Mouse (Mus musculus) heart, postnatal 0 days (tissue): Measurements from ENCODE around the gene Parp1.

Experiments
- CTCF ChIP-seq: IDR thresholded peaks from 2 replicates; pipeline ENCODE4 v1.5.1; 2016; ENCODE audit warnings: antibody characterized with exemption, control low read depth, low read depth
- EP300 ChIP-seq: IDR thresholded peaks from 2 replicates; pipeline ENCODE4 v1.6.1; 2016; ENCODE audit warnings: antibody characterized with exemption, low read depth

GRCm38 (mm10) chr1:180559454-180559853 is 9.3 kb upstream of the Parp1 start:
- TF ChIP-seq CTCF (no peak), EP300 (no peak)
